Mouse (Mus musculus) myocyte (in vitro differentiated cells): ENCODE data around the gene Lrg1. TPM values are rescaled to one million over a fixed set of nuclear protein-coding genes. Genes with fewer than 3 reads are reported as not detected.

ENCODE experiments used
- H3K27me3 ChIP-seq: one replicate; pipeline ENCODE4 v1.6.1; 2011; ENCODE audit not compliant: control insufficient read depth, insufficient read depth, insufficient read length
- H3K36me3 ChIP-seq: one replicate; pipeline ENCODE4 v1.6.1; 2011; ENCODE audit not compliant: control insufficient read depth, insufficient read depth
- H3K4me2 ChIP-seq: one replicate; pipeline ENCODE4 v1.6.1; 2011; ENCODE audit warnings: low read depth, control low read depth
- H3K4me3 ChIP-seq: one replicate; pipeline ENCODE4 v1.5.1; 2011; ENCODE audit warnings: mild to moderate bottlenecking, control low read depth, moderate library complexity
- H3K79me2 ChIP-seq: one replicate; pipeline ENCODE4 v1.6.1; 2011; ENCODE audit not compliant: control insufficient read depth, insufficient read depth
- H3ac ChIP-seq: one replicate; pipeline ENCODE4 v1.6.1; 2011; ENCODE audit not compliant: control insufficient read depth, insufficient read length
- CEBPB ChIP-seq: IDR thresholded peaks from 2 replicates; pipeline ENCODE4 v1.6.1; 2011; ENCODE audit warnings: mild to moderate bottlenecking, moderate library complexity; ENCODE audit not compliant: poor library complexity, insufficient read depth, severe bottlenecking
- E2F4 ChIP-seq: IDR thresholded peaks from one replicate; pipeline ENCODE4 v1.6.1; 2011; ENCODE audit warnings: mild to moderate bottlenecking, control low read depth, moderate library complexity; ENCODE audit not compliant: insufficient read depth
- MAX ChIP-seq: IDR thresholded peaks from one replicate; pipeline ENCODE4 v1.6.1; 2011; ENCODE audit warnings: low read depth, mild to moderate bottlenecking, control low read depth
- MYOD1 ChIP-seq, 3 experiments: IDR thresholded peaks; one replicate each; pipeline ENCODE4 v1.6.1; 2011; ENCODE audit warnings: control low read depth in 2 of 3, low read depth in 2 of 3, mild to moderate bottlenecking in 2 of 3, moderate library complexity in 1 of 3; ENCODE audit not compliant: insufficient read length in 2 of 3, control insufficient read depth in 1 of 3
- MYOG ChIP-seq, 3 experiments: IDR thresholded peaks; one replicate each; pipeline ENCODE4 v1.6.1; 2011; ENCODE audit warnings: control low read depth in 2 of 3, low read depth in 2 of 3, mild to moderate bottlenecking in 2 of 3; ENCODE audit not compliant: insufficient read length in 2 of 3, control insufficient read depth in 1 of 3, insufficient read depth in 1 of 3
- POLR2A ChIP-seq: IDR thresholded peaks from one replicate; pipeline ENCODE4 v1.6.1; 2011; ENCODE audit warnings: low read depth, mild to moderate bottlenecking, control low read depth, moderate library complexity; ENCODE audit not compliant: insufficient read length
- POLR2AphosphoS2 ChIP-seq: IDR thresholded peaks from one replicate; pipeline ENCODE4 v1.6.1; 2011; ENCODE audit warnings: low read depth, control low read depth; ENCODE audit not compliant: insufficient read length
- REST ChIP-seq: IDR thresholded peaks from one replicate; pipeline ENCODE4 v1.6.1; 2011; ENCODE audit warnings: mild to moderate bottlenecking, control low read depth, moderate library complexity; ENCODE audit not compliant: insufficient read depth, insufficient read length
- SRF ChIP-seq: IDR thresholded peaks from one replicate; pipeline ENCODE4 v1.6.1; 2011; ENCODE audit warnings: low read depth; ENCODE audit not compliant: control insufficient read depth, insufficient read length
- TCF12 ChIP-seq: IDR thresholded peaks from one replicate; pipeline ENCODE4 v1.6.1; 2011; ENCODE audit warnings: mild to moderate bottlenecking, control low read depth; ENCODE audit not compliant: poor library complexity, insufficient read depth, severe bottlenecking
- TCF3 ChIP-seq: IDR thresholded peaks from one replicate; pipeline ENCODE4 v1.6.1; 2011; ENCODE audit warnings: low read depth, control low read depth; ENCODE audit not compliant: insufficient read length
- USF1 ChIP-seq: IDR thresholded peaks from one replicate; pipeline ENCODE4 v1.6.1; 2011; ENCODE audit warnings: low read depth, mild to moderate bottlenecking, control low read depth, moderate library complexity
- polyA plus RNA-seq: library from polyadenylated mRNA; unstranded; fragments of >200 nt; fragmentation: generic; extraction: Trizol; gene quantifications from one replicate; pipeline ENCODE4 v1.2.1, GENCODE M21; 2012; ENCODE audit warnings: missing spikeins

Gene Lrg1
- polyA plus RNA-seq, 1 experiment = 0.04 TPM

- no peak overlapping the region for H3K4me2 ChIP-seq
- H3K27me3 ChIP-seq = peaks cover 2% of the 10 kb centered on the region
- no peaks in the 10 kb centered on the region for H3K79me2 ChIP-seq
- TF ChIP-seq TCF12 (no peak), SRF (no peak), MYOD1 (IDR thresholded peaks at IDR 0.05; ENCODE audit: control insufficient read depth in 1 of 3, insufficient read length in 2 of 3, low read depth in 2 of 3) (no peak), USF1 (no peak), TCF3 (no peak), MAX (no peak), POLR2A (no peak), MYOG (IDR thresholded peaks at IDR 0.05; ENCODE audit: control insufficient read depth in 1 of 3, insufficient read depth in 1 of 3, insufficient read length in 2 of 3, low read depth in 2 of 3) (no peak), E2F4 (no peak), REST (no peak), POLR2AphosphoS2 (no peak), CEBPB (no peak)
- no peak overlapping the region for H3ac ChIP-seq
- no peak overlapping the region for H3K4me3 ChIP-seq
- H3K36me3 ChIP-seq = no peaks in the 10 kb centered on the region
These were observed 10.8 kb downstream of the Lrg1 start for GRCm38 (mm10) chr17:56111021-56111420.

DNA sequence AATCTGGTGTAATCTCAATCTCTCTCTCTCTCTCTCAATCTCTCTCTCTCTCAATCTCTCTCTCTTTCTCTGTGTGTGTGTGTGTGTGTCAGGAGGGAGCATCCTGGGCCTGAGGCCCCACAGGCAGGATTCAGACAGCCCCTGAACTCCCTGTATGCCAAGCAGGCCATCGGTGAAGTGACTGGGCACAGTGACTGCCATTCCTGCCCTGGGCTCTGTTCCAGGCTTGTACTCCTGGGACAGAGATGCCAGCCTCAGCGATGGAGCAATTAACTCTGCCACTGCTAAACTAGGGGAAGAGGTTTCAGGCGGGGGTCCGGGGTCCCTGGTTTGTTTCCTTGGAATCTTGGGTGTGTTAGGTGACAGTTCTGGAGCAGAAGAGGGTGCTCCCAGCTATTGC lies 11.2 kb downstream of the Lrg1 start:
- H3K36me3 ChIP-seq = no peaks in the 10 kb centered on the region
- TF ChIP-seq SRF = no peak
- no peak for TF ChIP-seq REST
- no peak for TF ChIP-seq MAX
- no peak for TF ChIP-seq CEBPB
- no peak for TF ChIP-seq POLR2AphosphoS2
- TF ChIP-seq MYOD1 (IDR thresholded peaks at IDR 0.05; ENCODE audit: control insufficient read depth in 1 of 3, insufficient read length in 2 of 3, low read depth in 2 of 3) = no peak
- TF ChIP-seq POLR2A = no peak
- TF ChIP-seq TCF3 = no peak
- no peak for TF ChIP-seq MYOG (IDR thresholded peaks at IDR 0.05; ENCODE audit: control insufficient read depth in 1 of 3, insufficient read depth in 1 of 3, insufficient read length in 2 of 3, low read depth in 2 of 3)
- TF ChIP-seq E2F4 = no peak
- TF ChIP-seq USF1 = no peak
- TF ChIP-seq TCF12 = no peak
- no peak overlapping the region for H3K4me3 ChIP-seq
- H3K79me2 ChIP-seq = no peaks in the 10 kb centered on the region
- no peak overlapping the region for H3K4me2 ChIP-seq
- H3K27me3 ChIP-seq = no peaks in the 10 kb centered on the region
- H3ac ChIP-seq = no peak overlapping the region

DNA sequence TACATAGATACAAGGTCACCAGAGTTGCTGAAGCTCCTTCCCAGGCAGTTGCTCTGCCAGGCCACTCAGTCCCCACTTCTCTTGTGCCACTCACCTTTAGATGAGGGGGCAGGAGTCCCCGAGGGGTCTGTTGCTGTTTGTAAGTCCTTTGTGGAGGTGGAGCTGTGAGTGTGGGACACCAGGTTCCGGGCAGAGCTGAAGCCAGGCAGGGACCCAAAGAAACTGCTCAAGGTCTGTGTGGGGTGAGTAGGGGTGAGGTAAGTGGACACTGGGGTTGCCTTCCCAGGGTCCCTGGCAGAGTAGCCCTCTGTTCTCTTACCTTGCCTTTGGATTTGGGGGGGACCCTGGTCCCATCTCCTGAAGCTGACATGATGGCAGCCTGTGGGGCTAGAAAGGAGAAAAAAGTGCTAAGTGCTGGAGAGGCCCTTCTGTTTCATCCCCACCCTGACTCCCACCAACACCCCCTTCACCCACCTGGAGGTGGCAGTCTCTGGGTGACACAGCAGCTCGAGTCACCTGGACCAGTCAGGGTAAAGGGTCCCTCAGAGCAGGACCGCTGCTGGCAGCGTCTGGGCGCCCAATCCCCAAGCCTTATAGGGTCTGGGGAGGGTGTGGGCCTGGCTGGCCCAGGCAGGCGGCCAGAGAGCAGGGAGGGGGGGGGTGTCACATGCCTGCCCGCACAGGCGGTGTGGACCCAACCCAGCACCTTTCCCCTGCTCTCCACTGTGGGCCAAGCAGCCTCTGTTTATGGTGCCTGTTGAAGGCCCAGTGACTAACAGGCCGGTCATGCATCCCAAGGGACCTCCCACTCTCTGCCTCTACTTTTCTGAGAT lies 12.4 kb downstream of the Lrg1 start, which contains the start of gene Plin4:
Gene Plin4, minus strand, starts transcription at position 585 of the 833 bp plus-strand sequence.
- TF ChIP-seq SRF (peak; percentile 10), MYOD1 (IDR thresholded peaks at IDR 0.05; ENCODE audit: control insufficient read depth in 1 of 3, insufficient read length in 2 of 3, low read depth in 2 of 3) (peak in 1 of 3 experiments; percentile 23), REST (no peak), E2F4 (no peak), MYOG (IDR thresholded peaks at IDR 0.05; ENCODE audit: control insufficient read depth in 1 of 3, insufficient read depth in 1 of 3, insufficient read length in 2 of 3, low read depth in 2 of 3) (peak in 1 of 3 experiments; percentile 45), MAX (no peak), TCF3 (no peak)
- no peak within 1 kb of the TSS for H3K4me3 ChIP-seq
- H3ac ChIP-seq = no peak within 1 kb of the TSS
- no peaks in the 10 kb centered on the region for H3K27me3 ChIP-seq
- peak within 1 kb of the TSS; percentile 24 for H3K4me2 ChIP-seq
- H3K36me3 ChIP-seq = no peaks in the 10 kb centered on the region
- no peaks in the 10 kb centered on the region for H3K79me2 ChIP-seq

- no peak overlapping the region for H3K4me2 ChIP-seq
- no peak for TF ChIP-seq TCF12
- no peak for TF ChIP-seq SRF
- TF ChIP-seq POLR2AphosphoS2 = peak; percentile 39
- peak in 2 of 3 experiments; percentile 67 to 94 for TF ChIP-seq MYOG (IDR thresholded peaks at IDR 0.05; ENCODE audit: control insufficient read depth in 1 of 3, insufficient read depth in 1 of 3, insufficient read length in 2 of 3, low read depth in 2 of 3)
- TF ChIP-seq TCF3 = peak; percentile 69
- TF ChIP-seq CEBPB = peak; percentile 58; the same call in 1 of the 2 replicates
- TF ChIP-seq USF1 = no peak
- TF ChIP-seq REST = no peak
- no peak for TF ChIP-seq MAX
- TF ChIP-seq E2F4 = no peak
- peak in 2 of 3 experiments; percentile 77 for TF ChIP-seq MYOD1 (IDR thresholded peaks at IDR 0.05; ENCODE audit: control insufficient read depth in 1 of 3, insufficient read length in 2 of 3, low read depth in 2 of 3)
- TF ChIP-seq POLR2A = no peak
- H3K27me3 ChIP-seq = no peaks in the 10 kb centered on the region
- H3K36me3 ChIP-seq = no peaks in the 10 kb centered on the region
- no peak overlapping the region for H3K4me3 ChIP-seq
- no peak overlapping the region for H3ac ChIP-seq
- no peaks in the 10 kb centered on the region for H3K79me2 ChIP-seq
These were observed 13.3 kb downstream of the Lrg1 start for GRCm38 (mm10) chr17:56108334-56109044.
